Mouse (Mus musculus) spleen, postnatal 0 days (tissue): ENCODE data around the gene Gm11758. TPM values are rescaled to one million over a fixed set of nuclear protein-coding genes. Genes with fewer than 3 reads are reported as not detected.

Source experiments
- polyA plus RNA-seq: library from polyadenylated mRNA; unstranded; fragments of >200 nt; fragmentation: Nextera tagmentation; extraction: Ambion mirVana; gene quantifications from 2 replicates; pipeline ENCODE4 v1.2.1, GENCODE M21; 2015

Gene Gm11758
- not detected in 2 replicates for polyA plus RNA-seq

GRCm38 (mm10) chr4:73876166-73876565 is at the start of gene Gm11758:
Gm11758 (minus strand) TSS chr4:73876266.

GRCm38 (mm10) chr4:73920660-73921059 is 44.6 kb upstream of the Gm11758 start, which contains the start of gene Gm11756:
Gm11756 (minus strand) TSS chr4:73920760.

GRCm38 (mm10) chr4:73905853-73906252 is 29.8 kb upstream of the Gm11758 start, which contains the start of gene Gm13871:
Gm13871 (minus strand) TSS chr4:73905953.

GRCm38 (mm10) chr4:73891012-73891411 is 14.9 kb upstream of the Gm11758 start, which contains the start of gene Gm11757:
Gm11757 (minus strand) TSS chr4:73891112.

Other genes with a start within 250 kb of the Gm11758 start
- gene Gm11236, start 238.1 kb downstream of the Gm11758 start, polyA plus RNA-seq = not detected in 2 replicates
- gene Gm11239, start 207.9 kb downstream of the Gm11758 start, polyA plus RNA-seq = not detected in 2 replicates
- gene Gm428, start 192.8 kb downstream of the Gm11758 start, polyA plus RNA-seq = not detected in 2 replicates
- 0.05 and 0.22 TPM in 2 replicates for gene Rasef, start 85.3 kb downstream of the Gm11758 start, polyA plus RNA-seq
- not detected in 2 replicates for gene Gm11757, start 14.8 kb upstream of the Gm11758 start, polyA plus RNA-seq
- gene Gm13871, start 29.7 kb upstream of the Gm11758 start, polyA plus RNA-seq = not detected in 2 replicates
- not detected in 2 replicates for gene Gm11756, start 44.5 kb upstream of the Gm11758 start, polyA plus RNA-seq
- gene 2310002L09Rik, start 74.6 kb upstream of the Gm11758 start, polyA plus RNA-seq = not detected in 2 replicates
- gene Frmd3, start 137.2 kb upstream of the Gm11758 start, polyA plus RNA-seq = 0.28 and 0.44 TPM in 2 replicates